Mouse (Mus musculus): ENCODE results near the gene Gm4756.

DNA sequence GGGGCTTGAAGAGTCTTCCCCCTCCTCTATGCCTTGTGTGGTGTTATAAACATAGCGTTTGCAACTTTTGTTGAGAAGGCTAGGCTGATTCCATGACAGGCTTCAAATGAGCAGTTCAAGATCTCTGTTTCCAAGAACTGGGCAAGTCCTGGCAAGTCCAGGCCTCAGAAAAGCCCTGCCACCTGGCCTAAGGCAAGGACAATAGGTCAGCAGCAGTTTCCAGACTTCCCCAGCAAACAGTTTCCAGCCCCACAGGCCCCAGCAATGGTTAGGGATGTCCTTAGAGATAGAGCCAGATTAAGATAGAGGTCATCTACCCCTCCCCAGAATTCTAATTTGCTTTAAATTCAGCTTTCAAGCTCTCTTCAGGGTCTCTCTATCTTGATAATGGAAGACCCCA is 32.5 kb upstream of the Gm4756 start:
- no peak for TF ChIP-seq POLR2A (IDR thresholded peaks at IDR 0.05; ENCODE audit: borderline replicate concordance, insufficient read depth, low read length)
- TF ChIP-seq CTCF (IDR thresholded peaks at IDR 0.05; ENCODE audit: borderline replicate concordance, insufficient read depth, low read depth, low read length) = no peak

Data from cerebellum, adult 2 months (tissue).